ENCODE assay signal across 12 mouse cellular contexts in the genomic region with DNA sequence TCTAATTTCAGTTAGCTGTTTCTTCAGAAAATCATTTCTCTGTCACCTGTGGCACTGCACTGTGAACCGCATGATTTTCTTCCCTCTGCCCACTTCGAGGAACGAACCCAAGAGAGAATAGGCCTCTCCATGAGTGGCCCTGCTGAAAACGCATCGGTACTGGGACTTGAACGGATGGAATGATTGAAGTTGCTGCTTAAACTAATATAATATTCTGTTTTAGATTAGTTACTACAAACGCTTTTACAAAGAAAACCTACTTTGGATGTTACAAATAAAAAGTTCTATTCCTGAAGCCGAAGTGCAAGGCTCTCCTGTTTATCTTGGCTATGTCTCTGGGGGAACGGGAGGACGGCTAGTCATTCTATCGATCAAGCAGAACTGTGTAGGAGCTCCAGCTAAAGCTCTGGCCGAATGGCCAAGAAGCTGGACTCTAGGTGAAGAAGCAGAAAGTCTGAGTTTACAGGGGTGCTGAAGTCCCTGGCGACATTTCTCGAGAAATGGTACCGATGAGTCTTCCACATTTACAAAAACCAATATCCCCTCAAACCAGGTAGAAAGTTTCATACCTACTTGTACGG. TPM values are rescaled to one million over a fixed set of nuclear protein-coding genes. Genes with fewer than 3 reads are reported as not detected.
DNase-seq lines count a peak whose midpoint lies in the region; ATAC-seq and TF ChIP-seq lines count a peak whose summit lies in the region.
"Had no signal": no experiment of that assay in that cellular context is flagged by ENCODE, and none has a peak within 500 bp of the region (broad histone marks: within the 10 kb centered on the region; RNA-seq: fewer than 3 reads in every experiment).

No protein-coding gene starts in this region.

- no peak for DNase-seq in heart, postnatal 25 days (ENCODE audit: low spot score)
- peak; percentile 22 for DNase-seq in embryonic facial prominence, embryonic 10.5 days (ENCODE audit: low spot score)
- DNase-seq in thymus, postnatal 4 days = no peak
- no peak for DNase-seq in heart, adult 2 months
- no peak for DNase-seq in layer of hippocampus, adult 18-20 months (ENCODE audit: low spot score in 2 of 2)

- no peak for ATAC-seq in heart, embryonic 12.5 days (ENCODE audit: insufficient number of reproducible peaks, low FRiP score)
- ATAC-seq in hindbrain, embryonic 15.5 days (ENCODE audit: low FRiP score, low read depth) = no peak
- no peak for ATAC-seq in neural tube, embryonic 14.5 days (ENCODE audit: low read depth)

- H3K9me3 ChIP-seq in heart, embryonic 12.5 days (replicated peaks) = no peaks in the 10 kb centered on the region
- H3K9me3 ChIP-seq in embryonic facial prominence, embryonic 10.5 days = no peaks in the 10 kb centered on the region
- no peaks in the 10 kb centered on the region for H3K9me3 ChIP-seq in hindbrain, embryonic 15.5 days
- no peaks in the 10 kb centered on the region for H3K9me3 ChIP-seq in neural tube, embryonic 14.5 days (ENCODE audit: control insufficient read depth, low read length)

- intact Hi-C loops in heart, postnatal 25 days (cut with DNase I) = no loop called here
- intact Hi-C loops in heart, adult 2 months (cut with DNase I) = no loop called here

- TF ChIP-seq POLR2A in heart, adult 2 months (IDR thresholded peaks at IDR 0.05; ENCODE audit: insufficient read depth, low read depth, low read length) = no peak

- H3K9ac ChIP-seq in heart, embryonic 12.5 days = no peak overlapping the region
- peak overlapping the region; percentile 14; the same call in 1 of the 2 replicates for H3K9ac ChIP-seq in hindbrain, embryonic 15.5 days
- peak overlapping the region; percentile 4; the same call in 1 of the 2 replicates for H3K9ac ChIP-seq in neural tube, embryonic 14.5 days (replicated peaks; ENCODE audit: low read depth, low read length)
- H3K9ac ChIP-seq in heart, adult 2 months (ENCODE audit: low read depth, low read length) = no peak overlapping the region

- H3K27ac ChIP-seq in heart, embryonic 12.5 days (ENCODE audit: poor library complexity, severe bottlenecking) = no peak overlapping the region
- no peak overlapping the region; the same call in 1 of the 2 replicates for H3K27ac ChIP-seq in embryonic facial prominence, embryonic 10.5 days (replicated peaks)
- peak overlapping the region; percentile 83 for H3K27ac ChIP-seq in hindbrain, embryonic 15.5 days (replicated peaks)
- H3K27ac ChIP-seq in neural tube, embryonic 14.5 days (ENCODE audit: low read depth, low read length) = peak overlapping the region; percentile 1
- no peak overlapping the region for H3K27ac ChIP-seq in heart, adult 2 months

- WGBS in heart, embryonic 12.5 days = 1% methylated on average over 16 of the region's 16 CpGs
- WGBS in embryonic facial prominence, embryonic 10.5 days = 1% methylated on average over 16 of the region's 16 CpGs
- WGBS in hindbrain, embryonic 15.5 days = 3% methylated on average over 16 of the region's 16 CpGs
- 2% methylated on average over 16 of the region's 16 CpGs for WGBS in neural tube, embryonic 14.5 days
- 3% methylated on average over 16 of the region's 16 CpGs for WGBS in heart, adult 2 months

- TF ChIP-seq EP300 in heart, adult 2 months (IDR thresholded peaks at IDR 0.05; ENCODE audit: insufficient read depth, low read depth, low read length) = no peak

- peak overlapping the region; percentile 23; the same call in 1 of the 2 replicates for H3K4me2 ChIP-seq in heart, embryonic 12.5 days
- H3K4me2 ChIP-seq in hindbrain, embryonic 15.5 days = peak overlapping the region; percentile 59
- H3K4me2 ChIP-seq in neural tube, embryonic 14.5 days (ENCODE audit: low read depth, low read length) = peak overlapping the region; percentile 47

- no peaks in the 10 kb centered on the region for H3K36me3 ChIP-seq in heart, embryonic 12.5 days
- no peaks in the 10 kb centered on the region for H3K36me3 ChIP-seq in embryonic facial prominence, embryonic 10.5 days (replicated peaks)
- H3K36me3 ChIP-seq in hindbrain, embryonic 15.5 days = no peaks in the 10 kb centered on the region
- H3K36me3 ChIP-seq in neural tube, embryonic 14.5 days (ENCODE audit: control insufficient read depth, insufficient read depth, low read length) = no peaks in the 10 kb centered on the region
- H3K36me3 ChIP-seq in heart, adult 2 months (ENCODE audit: control insufficient read depth, insufficient read depth, low read length) = no peaks in the 10 kb centered on the region

- H3K4me1 ChIP-seq in heart, embryonic 12.5 days (replicated peaks) = peaks cover 2% of the 10 kb centered on the region; the same call in 1 of the 2 replicates
- peaks cover 13% of the 10 kb centered on the region for H3K4me1 ChIP-seq in embryonic facial prominence, embryonic 10.5 days
- peaks cover 7% of the 10 kb centered on the region for H3K4me1 ChIP-seq in hindbrain, embryonic 15.5 days (replicated peaks)
- H3K4me1 ChIP-seq in neural tube, embryonic 14.5 days (ENCODE audit: control insufficient read depth, insufficient read depth, low read length) = peaks cover 9% of the 10 kb centered on the region; the same call in 1 of the 2 replicates
- H3K4me1 ChIP-seq in heart, adult 2 months (ENCODE audit: control insufficient read depth, insufficient read depth, low read length) = no peaks in the 10 kb centered on the region

- peaks cover 60% of the 10 kb centered on the region for H3K27me3 ChIP-seq in heart, embryonic 12.5 days (replicated peaks)
- peaks cover 93% of the 10 kb centered on the region for H3K27me3 ChIP-seq in embryonic facial prominence, embryonic 10.5 days (replicated peaks; ENCODE audit: low read depth, poor library complexity, severe bottlenecking)
- H3K27me3 ChIP-seq in hindbrain, embryonic 15.5 days = peaks cover 32% of the 10 kb centered on the region
- H3K27me3 ChIP-seq in neural tube, embryonic 14.5 days (ENCODE audit: control insufficient read depth, insufficient read depth, low read length) = peaks cover 10% of the 10 kb centered on the region
- H3K27me3 ChIP-seq in heart, adult 2 months (ENCODE audit: control insufficient read depth, insufficient read depth, low read length) = peaks cover 20% of the 10 kb centered on the region

- no peaks in the 10 kb centered on the region for H3K79me2 ChIP-seq in heart, adult 2 months (replicated peaks; ENCODE audit: control insufficient read depth, insufficient read depth, low read length)

- TF ChIP-seq CTCF in heart, adult 2 months (IDR thresholded peaks at IDR 0.05) = no peak

- H3K4me3 ChIP-seq in heart, embryonic 12.5 days = no peak overlapping the region
- peak overlapping the region; percentile 41 for H3K4me3 ChIP-seq in embryonic facial prominence, embryonic 10.5 days
- peak overlapping the region; percentile 26 for H3K4me3 ChIP-seq in hindbrain, embryonic 15.5 days
- H3K4me3 ChIP-seq in neural tube, embryonic 14.5 days (ENCODE audit: low read depth, low read length) = peak overlapping the region; percentile 15; the same call in 1 of the 2 replicates
- no peak overlapping the region for H3K4me3 ChIP-seq in heart, adult 2 months
- H3K4me3 ChIP-seq: myocyte had no signal

RNA-seq across cellular contexts. Expression of gene Zic4, which starts 11.9 kb away (rescaled TPM):
- polyA plus RNA-seq in heart, embryonic 12.5 days (2016; fragmentation: Nextera tagmentation; extraction: Ambion mirVana) = 0.27 TPM in 1 of 2 replicates, not detected in the other
- total RNA-seq in heart, postnatal 25 days (2021) = not detected
- 4.0 and 5.5 TPM in 2 replicates for polyA plus RNA-seq in embryonic facial prominence, embryonic 10.5 days (2016; fragmentation: Nextera tagmentation; extraction: Ambion mirVana)
- 52.6 and 61.6 TPM in 2 replicates for polyA plus RNA-seq in hindbrain, embryonic 15.5 days (2015; fragmentation: Nextera tagmentation; extraction: Ambion mirVana)
- polyA plus RNA-seq in neural tube, embryonic 14.5 days (2014; fragmentation: Nextera tagmentation; extraction: Ambion mirVana) = 46.7 and 50.5 TPM in 2 replicates
- not detected for total RNA-seq in heart, adult 2 months (2021)
- polyA plus RNA-seq in heart, adult 2 months (2012; rRNA removed) = not detected in 2 replicates
- total RNA-seq in layer of hippocampus, adult 18-20 months (2021) = 1 to 10 TPM; 1.4 to 4.1 TPM
- polyA plus RNA-seq: heart, embryonic 16.5 days; liver, embryonic 16.5 days; spleen, adult 2 months had no signal

RNA-seq across cellular contexts. Expression of gene Zic1, which starts 15.3 kb away (rescaled TPM):
- polyA plus RNA-seq in heart, embryonic 12.5 days (2016; fragmentation: Nextera tagmentation; extraction: Ambion mirVana) = 0.08 TPM in 1 of 2 replicates, not detected in the other
- total RNA-seq in heart, postnatal 25 days (2021) = not detected
- 1.5 and 1.7 TPM in 2 replicates for polyA plus RNA-seq in embryonic facial prominence, embryonic 10.5 days (2016; fragmentation: Nextera tagmentation; extraction: Ambion mirVana)
- 13.5 and 14.8 TPM in 2 replicates for polyA plus RNA-seq in hindbrain, embryonic 15.5 days (2015; fragmentation: Nextera tagmentation; extraction: Ambion mirVana)
- 28.7 and 30.5 TPM in 2 replicates for polyA plus RNA-seq in neural tube, embryonic 14.5 days (2014; fragmentation: Nextera tagmentation; extraction: Ambion mirVana)
- total RNA-seq in heart, adult 2 months (2021) = not detected
- polyA plus RNA-seq in heart, adult 2 months (2012; rRNA removed) = 0.08 TPM in 1 of 2 replicates, not detected in the other
- total RNA-seq in layer of hippocampus, adult 18-20 months (2021) = 10 to 100 TPM; 10.1 to 10.3 TPM
- polyA plus RNA-seq: spleen, adult 2 months had no signal

Comparison
In these comparisons a context has a peak if more than half of its experiments do, and no peak if none do; other contexts are left out.
1. H3K27ac ChIP-seq: peak in hindbrain, embryonic 15.5 days (single experiment) and neural tube, embryonic 14.5 days (single experiment); none in heart, embryonic 12.5 days (single experiment), embryonic facial prominence, embryonic 10.5 days (single experiment) and heart, adult 2 months (single experiment).
2. H3K4me3 ChIP-seq: peak in embryonic facial prominence, embryonic 10.5 days (single experiment), hindbrain, embryonic 15.5 days (single experiment) and neural tube, embryonic 14.5 days (single experiment); none in heart, embryonic 12.5 days (single experiment) and heart, adult 2 months (single experiment).
3. H3K9ac ChIP-seq: peak in hindbrain, embryonic 15.5 days (single experiment) and neural tube, embryonic 14.5 days (single experiment); none in heart, embryonic 12.5 days (single experiment) and heart, adult 2 months (single experiment).
4. Peak in every context shown above with its lines, with median percentiles within 50 percentile points of each other: H3K4me2 ChIP-seq.